Mouse (Mus musculus): ENCODE data around the gene Clec2l. TPM values are rescaled to one million over a fixed set of nuclear protein-coding genes. Genes with fewer than 3 reads are reported as not detected.

Clec2l gene
- polyA plus RNA-seq (2015; fragmentation: Nextera tagmentation; extraction: Ambion mirVana) = 2.9 and 3.5 TPM in 2 replicates

GRCm38 (mm10) chr6:38662714-38663615 lies at the start of gene Clec2l:
Gene Clec2l (plus strand): TSS chr6:38663069.
- H3K4me1 ChIP-seq = 0 out of 2 replicates have a peak, but pooled peaks cover 7% of the 10 kb centered on the region
- peak; percentile 74 for ATAC-seq (ENCODE audit: insufficient number of reproducible peaks, low FRiP score, low TSS enrichment, low read depth)
- H3K27ac ChIP-seq (replicated peaks) = no peak within 1 kb of the TSS; the same call in 1 of the 2 replicates
- no peaks in the 10 kb centered on the region for H3K36me3 ChIP-seq
- peak within 1 kb of the TSS; percentile 47 for H3K9ac ChIP-seq
- peak within 1 kb of the TSS; percentile 93 for H3K4me2 ChIP-seq (replicated peaks)
- peak within 1 kb of the TSS; percentile 62 for H3K4me3 ChIP-seq (replicated peaks)
- H3K27me3 ChIP-seq = peaks cover 14% of the 10 kb centered on the region; the same call in 1 of the 2 replicates
- no peaks in the 10 kb centered on the region for H3K9me3 ChIP-seq (replicated peaks)
- under 1% methylated on average over 65 of the region's 84 CpGs for WGBS

DNA sequence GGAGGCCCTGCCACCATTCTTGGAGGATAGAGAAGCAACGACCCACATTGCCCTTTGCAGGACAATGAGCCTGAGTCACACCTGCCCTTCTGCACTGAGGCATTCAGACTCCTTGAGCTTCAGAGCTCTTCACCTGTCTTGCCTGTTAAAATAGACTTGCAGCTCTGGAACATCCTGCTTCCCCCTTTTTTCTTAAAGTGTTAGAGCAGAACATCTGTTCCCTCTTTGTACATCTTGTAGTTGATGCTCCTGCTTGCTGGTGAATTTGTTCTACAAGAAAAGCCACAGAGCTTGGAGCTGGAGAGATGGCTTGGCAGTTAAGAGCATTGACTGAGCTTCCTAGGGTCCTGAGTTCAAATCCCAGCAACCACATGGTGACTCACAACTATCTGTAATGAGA lies 40.5 kb upstream of the Clec2l start:
- Histone ChIP-seq H3K4me1 (no peaks in the 10 kb centered on the region), H3K36me3 (peaks cover 31% of the 10 kb centered on the region), H3K9me3 (replicated peaks) (0 out of 2 replicates have a peak, but pooled peaks cover 10% of the 10 kb centered on the region), H3K4me2 (replicated peaks) (no peak overlapping the region), H3K27me3 (no peaks in the 10 kb centered on the region), H3K9ac (no peak overlapping the region), H3K4me3 (replicated peaks) (no peak overlapping the region), H3K27ac (replicated peaks) (no peak overlapping the region)
- no peak for ATAC-seq (ENCODE audit: insufficient number of reproducible peaks, low FRiP score, low TSS enrichment, low read depth)
- 85% methylated on average over 1 of the region's 1 CpGs for WGBS

- no peak; the same call in 1 of the 2 replicates for ATAC-seq (ENCODE audit: insufficient number of reproducible peaks, low FRiP score, low TSS enrichment, low read depth)
- Histone ChIP-seq H3K4me2 (replicated peaks) (no peak overlapping the region), H3K27me3 (no peaks in the 10 kb centered on the region), H3K4me1 (no peaks in the 10 kb centered on the region), H3K9me3 (replicated peaks) (0 out of 2 replicates have a peak, but pooled peaks cover 2% of the 10 kb centered on the region), H3K36me3 (peaks cover 22% of the 10 kb centered on the region), H3K9ac (no peak overlapping the region), H3K27ac (replicated peaks) (no peak overlapping the region), H3K4me3 (replicated peaks) (no peak overlapping the region)
- 76% methylated on average over 2 of the region's 2 CpGs for WGBS
Measured at GRCm38 (mm10) chr6:38623457-38623856, 39.4 kb upstream of the Clec2l start.

GRCm38 (mm10) chr6:38624439-38624838 lies 38.4 kb upstream of the Clec2l start:
- H3K9me3 ChIP-seq (replicated peaks) = no peaks in the 10 kb centered on the region
- H3K4me2 ChIP-seq (replicated peaks) = no peak overlapping the region
- H3K27ac ChIP-seq (replicated peaks) = no peak overlapping the region
- WGBS = 54% methylated on average over 1 of the region's 1 CpGs
- no peak overlapping the region for H3K4me3 ChIP-seq (replicated peaks)
- no peaks in the 10 kb centered on the region for H3K27me3 ChIP-seq
- no peak for ATAC-seq (ENCODE audit: insufficient number of reproducible peaks, low FRiP score, low TSS enrichment, low read depth)
- H3K9ac ChIP-seq = no peak overlapping the region
- H3K4me1 ChIP-seq = no peaks in the 10 kb centered on the region
- H3K36me3 ChIP-seq = peaks cover 12% of the 10 kb centered on the region

- Histone ChIP-seq H3K27me3 (no peaks in the 10 kb centered on the region), H3K4me2 (replicated peaks) (no peak overlapping the region), H3K4me3 (replicated peaks) (no peak overlapping the region), H3K9me3 (replicated peaks) (no peaks in the 10 kb centered on the region), H3K4me1 (no peaks in the 10 kb centered on the region), H3K27ac (replicated peaks) (no peak overlapping the region), H3K9ac (no peak overlapping the region), H3K36me3 (0 out of 2 replicates have a peak, but pooled peaks cover 6% of the 10 kb centered on the region)
- 85% methylated on average over 5 of the region's 5 CpGs for WGBS
- no peak for ATAC-seq (ENCODE audit: insufficient number of reproducible peaks, low FRiP score, low TSS enrichment, low read depth)
Measured at GRCm38 (mm10) chr6:38626086-38626485, 36.8 kb upstream of the Clec2l start.

DNA sequence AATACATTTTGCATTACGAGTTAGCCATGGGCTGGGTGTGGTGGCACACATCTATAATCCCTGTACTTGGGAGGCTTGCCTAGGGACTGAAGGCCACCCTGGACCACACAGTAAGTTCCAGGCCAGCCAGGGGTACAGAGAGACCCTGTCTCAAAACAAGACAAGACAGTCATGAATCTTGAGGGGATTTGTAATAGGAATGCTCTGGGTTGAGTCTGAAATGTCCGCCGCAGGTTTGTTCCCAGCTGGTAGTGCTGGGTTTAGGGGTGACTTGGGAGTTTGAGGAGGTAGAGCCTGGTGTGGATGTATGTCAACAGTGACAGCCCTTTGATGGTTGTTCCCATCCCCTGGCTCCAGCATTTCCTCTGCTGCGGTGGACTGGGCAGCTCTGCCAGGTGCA lies 35.8 kb upstream of the Clec2l start:
- ATAC-seq (ENCODE audit: insufficient number of reproducible peaks, low FRiP score, low TSS enrichment, low read depth) = no peak

GRCm38 (mm10) chr6:38627486-38627885 lies 35.4 kb upstream of the Clec2l start:
- H3K9ac ChIP-seq = no peak overlapping the region
- no peak overlapping the region for H3K27ac ChIP-seq (replicated peaks)
- WGBS = 73% methylated on average over 4 of the region's 4 CpGs
- H3K27me3 ChIP-seq = no peaks in the 10 kb centered on the region
- H3K9me3 ChIP-seq (replicated peaks) = no peaks in the 10 kb centered on the region
- H3K36me3 ChIP-seq = 0 out of 2 replicates have a peak, but pooled peaks cover 6% of the 10 kb centered on the region
- H3K4me3 ChIP-seq (replicated peaks) = no peak overlapping the region
- no peak overlapping the region for H3K4me2 ChIP-seq (replicated peaks)
- no peaks in the 10 kb centered on the region for H3K4me1 ChIP-seq
- no peak for ATAC-seq (ENCODE audit: insufficient number of reproducible peaks, low FRiP score, low TSS enrichment, low read depth)

More for the DNA sequence above, 35.8 kb upstream of the Clec2l start:
- Histone ChIP-seq H3K27me3 (no peaks in the 10 kb centered on the region), H3K9me3 (replicated peaks) (no peaks in the 10 kb centered on the region), H3K9ac (no peak overlapping the region), H3K4me3 (replicated peaks) (no peak overlapping the region), H3K4me2 (replicated peaks) (no peak overlapping the region), H3K36me3 (0 out of 2 replicates have a peak, but pooled peaks cover 6% of the 10 kb centered on the region), H3K27ac (replicated peaks) (no peak overlapping the region), H3K4me1 (no peaks in the 10 kb centered on the region)
- 88% methylated on average over 4 of the region's 4 CpGs for WGBS

DNA sequence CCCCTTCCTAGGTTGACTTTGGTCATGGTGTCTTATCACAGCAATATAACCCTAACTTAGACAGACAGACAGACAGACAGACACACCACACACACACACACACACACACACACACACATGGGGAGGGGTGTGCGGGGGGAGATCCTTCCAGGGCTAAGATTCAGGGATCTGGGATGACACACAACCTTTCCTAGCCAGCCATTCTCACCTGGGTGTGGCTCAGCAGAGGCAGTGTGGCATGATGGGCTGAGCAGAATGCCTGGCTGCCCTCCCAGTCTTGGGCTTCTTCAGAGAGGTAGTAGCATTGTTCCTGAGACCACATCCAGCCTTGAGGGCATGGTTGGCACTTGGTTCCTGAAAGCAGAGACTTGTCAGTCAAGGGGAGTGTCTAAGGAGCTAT lies 33.3 kb upstream of the Clec2l start:
- Histone ChIP-seq H3K27me3 (peaks cover 9% of the 10 kb centered on the region), H3K9ac (no peak overlapping the region), H3K36me3 (0 out of 2 replicates have a peak, but pooled peaks cover 6% of the 10 kb centered on the region), H3K4me3 (replicated peaks) (no peak overlapping the region), H3K27ac (replicated peaks) (no peak overlapping the region), H3K9me3 (replicated peaks) (no peaks in the 10 kb centered on the region), H3K4me1 (no peaks in the 10 kb centered on the region), H3K4me2 (replicated peaks) (no peak overlapping the region)
- WGBS = 94% methylated on average over 1 of the region's 1 CpGs
- ATAC-seq (ENCODE audit: insufficient number of reproducible peaks, low FRiP score, low TSS enrichment, low read depth) = no peak

DNA sequence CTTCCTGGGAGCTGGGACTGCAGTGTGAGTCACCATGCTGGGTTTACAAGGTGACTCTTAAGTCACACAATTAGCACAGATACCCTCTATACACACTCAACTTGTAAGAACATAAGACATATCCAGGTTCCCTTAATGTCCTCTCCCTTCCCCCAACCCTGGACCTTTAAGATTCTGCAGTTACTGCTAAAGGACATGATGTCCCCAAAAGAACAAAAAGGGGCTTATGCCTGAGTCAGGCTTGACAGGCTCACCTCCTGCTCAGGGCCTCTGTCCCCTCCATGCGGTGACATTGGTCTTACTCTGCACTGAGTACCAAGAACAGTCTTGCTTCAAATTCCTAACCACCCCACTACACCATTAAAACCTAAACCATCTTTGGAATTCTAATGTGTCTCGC lies 30.0 kb upstream of the Clec2l start:
- H3K4me3 ChIP-seq (replicated peaks) = no peak overlapping the region
- 69% methylated on average over 2 of the region's 2 CpGs for WGBS
- ATAC-seq (ENCODE audit: insufficient number of reproducible peaks, low FRiP score, low TSS enrichment, low read depth) = no peak
- H3K9me3 ChIP-seq (replicated peaks) = no peaks in the 10 kb centered on the region
- no peaks in the 10 kb centered on the region for H3K36me3 ChIP-seq
- no peak overlapping the region for H3K9ac ChIP-seq
- no peak overlapping the region for H3K4me2 ChIP-seq (replicated peaks)
- peaks cover 23% of the 10 kb centered on the region for H3K4me1 ChIP-seq
- peaks cover 41% of the 10 kb centered on the region for H3K27me3 ChIP-seq
- H3K27ac ChIP-seq (replicated peaks) = no peak overlapping the region

- Histone ChIP-seq H3K36me3 (no peaks in the 10 kb centered on the region), H3K4me1 (peaks cover 23% of the 10 kb centered on the region), H3K4me2 (replicated peaks) (no peak overlapping the region), H3K27me3 (peaks cover 55% of the 10 kb centered on the region), H3K9me3 (replicated peaks) (no peaks in the 10 kb centered on the region), H3K27ac (replicated peaks) (no peak overlapping the region), H3K4me3 (replicated peaks) (no peak overlapping the region), H3K9ac (no peak overlapping the region)
- 80% methylated on average over 8 of the region's 8 CpGs for WGBS
- ATAC-seq (ENCODE audit: insufficient number of reproducible peaks, low FRiP score, low TSS enrichment, low read depth) = no peak
Measured at GRCm38 (mm10) chr6:38634461-38634860, 28.4 kb upstream of the Clec2l start.

- Histone ChIP-seq H3K27ac (replicated peaks) (no peak overlapping the region), H3K4me2 (replicated peaks) (peak overlapping the region; percentile 99), H3K9me3 (replicated peaks) (no peaks in the 10 kb centered on the region), H3K9ac (peak overlapping the region; percentile 35), H3K27me3 (peaks cover 72% of the 10 kb centered on the region), H3K36me3 (no peaks in the 10 kb centered on the region), H3K4me3 (replicated peaks) (peak overlapping the region; percentile 57), H3K4me1 (peaks cover 23% of the 10 kb centered on the region)
- 1% methylated on average over 72 of the region's 72 CpGs for WGBS
- ATAC-seq (ENCODE audit: insufficient number of reproducible peaks, low FRiP score, low TSS enrichment, low read depth) = peak; percentile 65; the same call in 1 of the 2 replicates
Measured at GRCm38 (mm10) chr6:38635941-38636851, 26.7 kb upstream of the Clec2l start.

Data from embryonic facial prominence, embryonic 15.5 days (tissue).